ENCODE assay signal across 7 mouse cellular contexts in the genomic region with DNA sequence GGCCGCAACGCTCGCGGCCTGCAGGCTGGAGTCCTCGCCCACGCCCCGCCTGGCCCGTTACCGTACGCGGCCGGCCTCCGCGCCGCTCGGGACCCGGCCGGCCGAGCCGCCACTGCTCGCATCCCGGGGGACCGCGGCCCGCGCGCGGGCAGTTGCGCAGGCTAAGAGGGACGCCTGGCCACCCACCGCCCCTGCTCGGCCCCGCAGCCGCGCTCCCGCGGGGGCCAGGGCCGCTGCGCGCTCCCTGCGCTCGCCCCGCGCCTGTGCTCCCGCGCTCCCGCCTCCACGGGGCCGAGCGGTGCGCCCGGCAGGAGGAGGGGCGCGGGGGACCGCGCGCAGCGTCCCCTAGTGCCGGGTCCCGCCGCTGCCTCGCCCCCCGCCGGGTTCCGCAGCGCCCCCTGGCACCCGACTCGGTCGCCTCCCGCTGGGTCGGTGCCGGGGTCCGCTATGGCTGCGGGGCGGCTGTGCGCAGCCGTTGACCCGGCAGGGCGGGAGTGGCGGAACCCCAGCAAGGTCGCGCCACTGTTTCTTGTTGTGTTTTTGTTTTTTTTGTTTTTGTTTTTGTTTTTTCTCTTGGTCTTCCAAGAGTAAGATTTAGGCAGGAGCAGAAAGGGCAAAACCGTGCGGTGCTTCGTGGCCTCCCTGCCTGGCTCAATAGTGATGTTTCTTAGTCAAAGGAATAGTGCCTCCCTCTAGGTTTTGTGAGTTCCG. TPM values are rescaled to one million over a fixed set of nuclear protein-coding genes. Genes with fewer than 3 reads are reported as not detected.
DNase-seq lines count a peak whose midpoint lies in the region; ATAC-seq and TF ChIP-seq lines count a peak whose summit lies in the region.

A gene (minus strand): TSS at position 335 of the 711 bp plus-strand sequence.

- peak within 1 kb of the TSS; percentile 92 for H3K9ac ChIP-seq in heart, adult 2 months (ENCODE audit: low read depth, low read length)
- H3K9ac ChIP-seq in limb, embryonic 13.5 days, result peak within 1 kb of the TSS; percentile 90
- peak within 1 kb of the TSS; percentile 86 for H3K9ac ChIP-seq in midbrain, embryonic 14.5 days (replicated peaks; ENCODE audit: low read length)

- peak; percentile 51 for DNase-seq in adrenal gland, adult 8-10 months
- peak; percentile 88 for DNase-seq in embryonic facial prominence, embryonic 10.5 days (ENCODE audit: low spot score)
- DNase-seq in heart, adult 2 months, result peak; percentile 89 to 92
- DNase-seq in kidney, adult 2 months, result peak; percentile 74
- peak; percentile 92 for DNase-seq in midbrain, embryonic 14.5 days
- peak; percentile 40 for DNase-seq in spleen, adult 12 weeks (ENCODE audit: low spot score)

- peak within 1 kb of the TSS; percentile 95 for H3K27ac ChIP-seq in embryonic facial prominence, embryonic 10.5 days (replicated peaks)
- peak within 1 kb of the TSS; percentile 82 for H3K27ac ChIP-seq in heart, adult 2 months
- peak within 1 kb of the TSS; percentile 13 for H3K27ac ChIP-seq in kidney, adult 2 months (ENCODE audit: insufficient read depth, low read depth, low read length)
- H3K27ac ChIP-seq in limb, embryonic 13.5 days, result peak within 1 kb of the TSS; percentile 85
- H3K27ac ChIP-seq in midbrain, embryonic 14.5 days (replicated peaks; ENCODE audit: low read depth, low read length), result peak within 1 kb of the TSS; percentile 82

- H3K27me3 ChIP-seq in embryonic facial prominence, embryonic 10.5 days (replicated peaks; ENCODE audit: low read depth, poor library complexity, severe bottlenecking), result peaks cover 12% of the 10 kb centered on the region; the same call in 1 of the 2 replicates
- no peaks in the 10 kb centered on the region for H3K27me3 ChIP-seq in heart, adult 2 months (ENCODE audit: control insufficient read depth, insufficient read depth, low read length)
- H3K27me3 ChIP-seq in kidney, adult 2 months (replicated peaks; ENCODE audit: control insufficient read depth, insufficient read depth, low read length), result no peaks in the 10 kb centered on the region
- no peaks in the 10 kb centered on the region for H3K27me3 ChIP-seq in limb, embryonic 13.5 days
- no peaks in the 10 kb centered on the region for H3K27me3 ChIP-seq in midbrain, embryonic 14.5 days (ENCODE audit: control insufficient read depth, insufficient read depth, low read length)

- H3K4me3 ChIP-seq in embryonic facial prominence, embryonic 10.5 days, result peak within 1 kb of the TSS; percentile 98
- peak within 1 kb of the TSS; percentile 85 for H3K4me3 ChIP-seq in heart, adult 2 months
- H3K4me3 ChIP-seq in kidney, adult 2 months (ENCODE audit: insufficient read depth, low read depth, low read length), result peak within 1 kb of the TSS; percentile 79
- peak within 1 kb of the TSS; percentile 87 for H3K4me3 ChIP-seq in limb, embryonic 13.5 days
- H3K4me3 ChIP-seq in midbrain, embryonic 14.5 days (replicated peaks; ENCODE audit: low read depth, low read length), result peak within 1 kb of the TSS; percentile 76

- TF ChIP-seq EP300 in heart, adult 2 months (IDR thresholded peaks at IDR 0.05; ENCODE audit: insufficient read depth, low read depth, low read length), result no peak

- peaks cover 29% of the 10 kb centered on the region for H3K4me1 ChIP-seq in embryonic facial prominence, embryonic 10.5 days
- peaks cover 9% of the 10 kb centered on the region for H3K4me1 ChIP-seq in heart, adult 2 months (ENCODE audit: control insufficient read depth, insufficient read depth, low read length)
- H3K4me1 ChIP-seq in kidney, adult 2 months (ENCODE audit: control insufficient read depth, insufficient read depth, low read length), result peaks cover 2% of the 10 kb centered on the region; the same call in 1 of the 2 replicates
- peaks cover 16% of the 10 kb centered on the region for H3K4me1 ChIP-seq in limb, embryonic 13.5 days
- H3K4me1 ChIP-seq in midbrain, embryonic 14.5 days (ENCODE audit: control insufficient read depth, insufficient read depth, low read length), result peaks cover 14% of the 10 kb centered on the region

- no peak for TF ChIP-seq POLR2A in heart, adult 2 months (IDR thresholded peaks at IDR 0.05; ENCODE audit: insufficient read depth, low read depth, low read length)
- no peak for TF ChIP-seq POLR2A in kidney, adult 2 months (IDR thresholded peaks at IDR 0.05; ENCODE audit: low read depth, low read length)

- H3K79me2 ChIP-seq in heart, adult 2 months (replicated peaks; ENCODE audit: control insufficient read depth, insufficient read depth, low read length), result no peaks in the 10 kb centered on the region

- H3K9me3 ChIP-seq in embryonic facial prominence, embryonic 10.5 days, result no peaks in the 10 kb centered on the region
- no peaks in the 10 kb centered on the region for H3K9me3 ChIP-seq in limb, embryonic 13.5 days
- H3K9me3 ChIP-seq in midbrain, embryonic 14.5 days (ENCODE audit: control insufficient read depth, low read length), result no peaks in the 10 kb centered on the region

- WGBS in embryonic facial prominence, embryonic 10.5 days, result under 1% methylated on average over 86 of the region's 86 CpGs
- 1% methylated on average over 80 of the region's 86 CpGs for WGBS in heart, adult 2 months
- under 1% methylated on average over 86 of the region's 86 CpGs for WGBS in kidney, adult 2 months
- under 1% methylated on average over 72 of the region's 86 CpGs for WGBS in limb, embryonic 13.5 days
- under 1% methylated on average over 85 of the region's 86 CpGs for WGBS in midbrain, embryonic 14.5 days

- TF ChIP-seq CTCF in heart, adult 2 months (IDR thresholded peaks at IDR 0.05), result peak; percentile 84
- TF ChIP-seq CTCF in kidney, adult 2 months (conservative IDR thresholded peaks at IDR 0.05; ENCODE audit: insufficient read depth, insufficient read length, low read depth, low read length), result peak; percentile 46

- intact Hi-C loops in heart, adult 2 months (cut with DNase I), result no loop called here

- peak within 1 kb of the TSS; percentile 72 for H3K4me2 ChIP-seq in limb, embryonic 13.5 days (replicated peaks)
- peak within 1 kb of the TSS; percentile 75 for H3K4me2 ChIP-seq in midbrain, embryonic 14.5 days (ENCODE audit: low read length)

- peak; percentile 68 for ATAC-seq in limb, embryonic 13.5 days (ENCODE audit: low FRiP score, low read depth)
- ATAC-seq in midbrain, embryonic 14.5 days (ENCODE audit: low FRiP score, low TSS enrichment), result peak; percentile 71

- peaks cover 30% of the 10 kb centered on the region for H3K36me3 ChIP-seq in embryonic facial prominence, embryonic 10.5 days (replicated peaks)
- no peaks in the 10 kb centered on the region for H3K36me3 ChIP-seq in heart, adult 2 months (ENCODE audit: control insufficient read depth, insufficient read depth, low read length)
- H3K36me3 ChIP-seq in kidney, adult 2 months (ENCODE audit: control insufficient read depth, insufficient read depth, low read length), result no peaks in the 10 kb centered on the region
- H3K36me3 ChIP-seq in limb, embryonic 13.5 days, result peaks cover 25% of the 10 kb centered on the region
- H3K36me3 ChIP-seq in midbrain, embryonic 14.5 days (ENCODE audit: control insufficient read depth, insufficient read depth, low read length), result peaks cover 25% of the 10 kb centered on the region

RNA-seq across cellular contexts. Expression of the gene that starts here (rescaled TPM):
- total RNA-seq in adrenal gland, adult 8-10 months (2022), result 100 to 1,000 TPM in 3 of 4 experiments, 10 to 100 TPM in 1; 92.4 to 158 (median 132) TPM
- 20.2 and 21.0 TPM in 2 replicates for polyA plus RNA-seq in embryonic facial prominence, embryonic 10.5 days (2016; fragmentation: Nextera tagmentation; extraction: Ambion mirVana)
- 10 to 100 TPM; 55.7 to 58.7 TPM for total RNA-seq in heart, adult 2 months (2021)
- polyA plus RNA-seq in heart, adult 2 months (2012; rRNA removed), result 75.8 and 82.4 TPM in 2 replicates
- 40.4 and 49.9 TPM in 2 replicates for polyA plus RNA-seq in kidney, adult 2 months (2012; rRNA removed)
- 22.0 and 24.4 TPM in 2 replicates for polyA plus RNA-seq in limb, embryonic 13.5 days (2015; fragmentation: Nextera tagmentation; extraction: Ambion mirVana)
- 18.1 and 19.5 TPM in 2 replicates for polyA plus RNA-seq in midbrain, embryonic 14.5 days (2014; fragmentation: Nextera tagmentation; extraction: Ambion mirVana)

Comparison
In these comparisons a context has a peak if more than half of its experiments do, and no peak if none do; other contexts are left out.
1. Peak in every context shown above with its lines: DNase-seq, ATAC-seq, H3K4me3 ChIP-seq and H3K27ac ChIP-seq.
2. DNase-seq: peak in every context shown above with its lines; median percentile 92 in midbrain, embryonic 14.5 days; 90 in heart, adult 2 months; 88 in embryonic facial prominence, embryonic 10.5 days; 74 in kidney, adult 2 months; 51 in adrenal gland, adult 8-10 months; 40 in spleen, adult 12 weeks.
3. H3K27ac ChIP-seq: peak in every context shown above with its lines; median percentile 95 in embryonic facial prominence, embryonic 10.5 days; 85 in limb, embryonic 13.5 days; 82 in heart, adult 2 months; 82 in midbrain, embryonic 14.5 days; 13 in kidney, adult 2 months.